Mouse (Mus musculus): ENCODE data around the gene Pkd1.

DNA sequence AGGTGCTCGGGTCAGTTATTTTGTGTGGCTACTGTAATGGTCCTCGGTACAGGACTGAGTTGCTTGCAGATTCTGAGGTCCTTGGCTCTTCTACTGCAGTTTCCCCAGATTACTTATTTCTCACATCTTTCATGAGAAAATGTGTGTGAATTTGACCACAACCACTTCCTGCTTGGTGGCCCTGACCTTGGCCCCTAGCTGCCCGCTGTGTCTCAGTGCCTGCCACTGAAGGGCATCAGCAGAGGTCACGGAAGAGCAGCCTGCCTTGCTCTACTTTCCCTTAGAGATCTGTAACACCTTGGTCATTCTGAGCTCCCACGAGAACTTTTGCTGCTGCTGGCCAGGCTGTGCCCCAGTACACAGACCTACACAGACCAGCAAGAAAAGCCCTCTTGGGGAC is 14.0 kb downstream of the Pkd1 start:
- TF ChIP-seq CTCF (IDR thresholded peaks at IDR 0.05; ENCODE audit: low read depth, low read length) (no peak), POLR2A (IDR thresholded peaks at IDR 0.05; ENCODE audit: borderline replicate concordance, low read depth, low read length) (no peak)
